Mouse (Mus musculus) fat pad, adult 2 months (tissue): ENCODE results near the gene Usp39.

Experiments used
- DNase-seq: peaks from one replicate; pipeline ENCODE4 v3.0.0-alpha.2; 2011; ENCODE audit warnings: low read depth, low spot score; ENCODE audit errors: extremely low read depth

Gene Usp39

GRCm38 (mm10) chr6:72352636-72353405, 7.8 kb upstream of the Usp39 start:
- DNase-seq, result no peak

- no peak for DNase-seq
Measured at GRCm38 (mm10) chr6:72350214-72350613, 5.2 kb upstream of the Usp39 start.

- no peak for DNase-seq
Measured at GRCm38 (mm10) chr6:72348411-72348810, 3.4 kb upstream of the Usp39 start.

GRCm38 (mm10) chr6:72347166-72347941, 2.4 kb upstream of the Usp39 start, which contains the start of gene 0610030E20Rik:
Gene 0610030E20Rik, plus strand, starts transcription at chr6:72347317.
- DNase-seq, result no peak

GRCm38 (mm10) chr6:72346261-72346660, 1.3 kb upstream of the Usp39 start:
- DNase-seq, result no peak

GRCm38 (mm10) chr6:72345633-72346032, 649 bp upstream of the Usp39 start:
- DNase-seq, result no peak

- no peak for DNase-seq
Measured at GRCm38 (mm10) chr6:72344396-72345073, 449 bp downstream of the Usp39 start.

- no peak for DNase-seq
Measured at GRCm38 (mm10) chr6:72340481-72340880, 4.5 kb downstream of the Usp39 start.

- DNase-seq, result no peak
Measured at GRCm38 (mm10) chr6:72333111-72333510, 11.9 kb downstream of the Usp39 start.

GRCm38 (mm10) chr6:72330133-72330532, 14.9 kb downstream of the Usp39 start:
- DNase-seq, result no peak

GRCm38 (mm10) chr6:72329019-72329418, 16.0 kb downstream of the Usp39 start:
- DNase-seq, result no peak

- DNase-seq, result no peak
Measured at GRCm38 (mm10) chr6:72326274-72326673, 18.7 kb downstream of the Usp39 start.

- no peak for DNase-seq
Measured at GRCm38 (mm10) chr6:72323786-72324508, 21.0 kb downstream of the Usp39 start.

GRCm38 (mm10) chr6:72322936-72323335, 22.0 kb downstream of the Usp39 start:
- no peak for DNase-seq

GRCm38 (mm10) chr6:72319019-72319418, 26.0 kb downstream of the Usp39 start:
- no peak for DNase-seq

GRCm38 (mm10) chr6:72318440-72318839, 26.5 kb downstream of the Usp39 start:
- DNase-seq, result no peak

- no peak for DNase-seq
Measured at GRCm38 (mm10) chr6:72316044-72316443, 28.9 kb downstream of the Usp39 start.

GRCm38 (mm10) chr6:72315384-72315783, 29.6 kb downstream of the Usp39 start:
- no peak for DNase-seq

GRCm38 (mm10) chr6:72313124-72313867, 31.7 kb downstream of the Usp39 start:
- no peak for DNase-seq

GRCm38 (mm10) chr6:72312198-72312597, 32.8 kb downstream of the Usp39 start:
- no peak for DNase-seq
